Mouse (Mus musculus): ENCODE data around the gene Gm13290. TPM values are rescaled to one million over a fixed set of nuclear protein-coding genes. Genes with fewer than 3 reads are reported as not detected.
A peak's percentile ranks its signal among the peaks of the same experiment; 100 is the strongest.

Gm13290 gene
- total and polyA plus RNA-seq, 3 experiments: not detected

- in situ Hi-C loops (cut with MboI; ENCODE audit: low pct_ligation_motif_present, low pct_unique_long_range_greater_than_20kb, low sequenced_read_pairs) (no loop called here), dilution Hi-C loops (cut with MboI; ENCODE audit: extremely low pct_ligation_motif_present, extremely low pct_unique_long_range_greater_than_20kb, low sequenced_read_pairs) (no loop called here)
- Histone ChIP-seq H3K9ac (ENCODE audit: insufficient read depth, low read depth) (no peak within 1 kb of the TSS), H3K27me3 (replicated peaks) (peaks cover 34% of the 10 kb centered on the region), H3K27ac (ENCODE audit: insufficient read depth, low read depth) (no peak within 1 kb of the TSS), H3K4me3 (replicated peaks in 1 of 3; ENCODE audit: low read depth in 2 of 3, low read length in 2 of 3, poor library complexity in 1 of 3) (no peak within 1 kb of the TSS), H3K4me1 (ENCODE audit: control insufficient read depth in 1 of 2, insufficient read depth in 2 of 2) (no peaks in the 10 kb centered on the region), H3K79me2 (replicated peaks; ENCODE audit: control insufficient read depth, extremely low read depth, insufficient read depth, poor library complexity, severe bottlenecking) (no peaks in the 10 kb centered on the region), H3K36me3 (replicated peaks in 1 of 2; ENCODE audit: control insufficient read depth in 1 of 2, insufficient read depth in 1 of 2, low read length in 1 of 2) (no peaks in the 10 kb centered on the region), H3K9me3 (replicated peaks; ENCODE audit: low read length) (no peaks in the 10 kb centered on the region), H3K4me2 (ENCODE audit: insufficient read depth, low read depth, poor library complexity, severe bottlenecking) (no peak within 1 kb of the TSS)
- TF ChIP-seq SMC3 (IDR thresholded peaks at IDR 0.05; ENCODE audit: low read depth, low read length) (no peak), MEF2A (IDR thresholded peaks at IDR 0.05; ENCODE audit: borderline replicate concordance, low read depth, low read length) (no peak), USF2 (conservative IDR thresholded peaks at IDR 0.05; ENCODE audit: low read depth, low read length) (no peak), MAZ (IDR thresholded peaks at IDR 0.05; ENCODE audit: low read depth, low read length) (no peak), NRF1 (IDR thresholded peaks at IDR 0.05; ENCODE audit: low read depth, low read length) (no peak), MAX (IDR thresholded peaks at IDR 0.05; ENCODE audit: low read length) (no peak), UBTF (IDR thresholded peaks at IDR 0.05; ENCODE audit: low read depth, low read length) (no peak), TCF12 (IDR thresholded peaks at IDR 0.05; ENCODE audit: low read depth, low read length) (no peak), CTCF (conservative IDR thresholded peaks at IDR 0.05 in 1 of 2, IDR thresholded peaks at IDR 0.05 in 1 of 2; ENCODE audit: low read depth in 2 of 2, low read length in 2 of 2) (no peak)
- no peak for DNase-seq (ENCODE audit: extremely low read depth)
Measured at GRCm38 (mm10) chr4:88819659-88820058, 46.0 kb downstream of the Gm13290 start, which contains the start of gene Ifna11. Gene Ifna11, plus strand, starts transcription at chr4:88819959.

- H3K36me3 ChIP-seq (replicated peaks in 1 of 2; ENCODE audit: control insufficient read depth in 1 of 2, insufficient read depth in 1 of 2, low read length in 1 of 2): no peaks in the 10 kb centered on the region
- H3K79me2 ChIP-seq (replicated peaks; ENCODE audit: control insufficient read depth, extremely low read depth, insufficient read depth, poor library complexity, severe bottlenecking): no peaks in the 10 kb centered on the region
- in situ Hi-C loops (cut with MboI; ENCODE audit: low pct_ligation_motif_present, low pct_unique_long_range_greater_than_20kb, low sequenced_read_pairs) (no loop called here), dilution Hi-C loops (cut with MboI; ENCODE audit: extremely low pct_ligation_motif_present, extremely low pct_unique_long_range_greater_than_20kb, low sequenced_read_pairs) (no loop called here)
- H3K27me3 ChIP-seq (replicated peaks): peaks cover 20% of the 10 kb centered on the region
- H3K4me1 ChIP-seq (ENCODE audit: control insufficient read depth in 1 of 2, insufficient read depth in 2 of 2): no peaks in the 10 kb centered on the region
- H3K4me3 ChIP-seq (replicated peaks in 1 of 3; ENCODE audit: low read depth in 2 of 3, low read length in 2 of 3, poor library complexity in 1 of 3): no peak overlapping the region
- H3K27ac ChIP-seq (ENCODE audit: insufficient read depth, low read depth): no peak overlapping the region
- no peaks in the 10 kb centered on the region for H3K9me3 ChIP-seq (replicated peaks; ENCODE audit: low read length)
- DNase-seq (ENCODE audit: extremely low read depth): peak; percentile 27
- no peak for TF ChIP-seq KAT2A (IDR thresholded peaks at IDR 0.05; ENCODE audit: insufficient replicate concordance, low read length)
- TF ChIP-seq CTCF (conservative IDR thresholded peaks at IDR 0.05 in 1 of 2, IDR thresholded peaks at IDR 0.05 in 1 of 2; ENCODE audit: low read depth in 2 of 2, low read length in 2 of 2): peak; percentile 55 to 73
- TF ChIP-seq CHD2 (IDR thresholded peaks at IDR 0.05; ENCODE audit: low read length): no peak
- TF ChIP-seq MAFK (IDR thresholded peaks at IDR 0.05; ENCODE audit: insufficient replicate concordance, low read length): no peak
- TF ChIP-seq RAD21 (IDR thresholded peaks at IDR 0.05; ENCODE audit: low read depth, low read length): peak; percentile 19
- TF ChIP-seq GABPA (IDR thresholded peaks at IDR 0.05; ENCODE audit: insufficient replicate concordance, low read depth, low read length): no peak
- no peak for TF ChIP-seq TBP (conservative IDR thresholded peaks at IDR 0.05; ENCODE audit: low read depth, low read length)
- TF ChIP-seq SMC3 (IDR thresholded peaks at IDR 0.05; ENCODE audit: low read depth, low read length): peak; percentile 46
- H3K9ac ChIP-seq (ENCODE audit: insufficient read depth, low read depth): no peak overlapping the region
- H3K4me2 ChIP-seq (ENCODE audit: insufficient read depth, low read depth, poor library complexity, severe bottlenecking): no peak overlapping the region
Measured at GRCm38 (mm10) chr4:88822995-88823394, 49.4 kb downstream of the Gm13290 start.

Other genes starting within 250 kb of the Gm13290 start
Only the 20 nearest of the 31 such genes appear.
- 10.2 and 11.9 TPM in 2 replicates for gene Gm26566, start 52.0 kb upstream of the Gm13290 start, total RNA-seq (2012; rRNA removed)
- gene Gm26566, start 52.0 kb upstream of the Gm13290 start, total RNA-seq (2014; rRNA removed): not detected in 2 replicates
- gene Gm26566, start 52.0 kb upstream of the Gm13290 start, polyA plus RNA-seq (2012; ENCODE audit: insufficient read length, low read depth): 0.49 TPM in 1 of 2 replicates, not detected in the other
- 40.0 and 42.2 TPM in 2 replicates for gene Klhl9, start 51.4 kb upstream of the Gm13290 start, total RNA-seq (2012; rRNA removed)
- 51.6 and 55.2 TPM in 2 replicates for gene Klhl9, start 51.4 kb upstream of the Gm13290 start, total RNA-seq (2014; rRNA removed)
- gene Klhl9, start 51.4 kb upstream of the Gm13290 start, polyA plus RNA-seq (2012; ENCODE audit: insufficient read length, low read depth): 16.1 and 19.1 TPM in 2 replicates
- gene Gm13271, start 19.0 kb upstream of the Gm13290 start, total RNA-seq (2012; rRNA removed): not detected in 2 replicates
- gene Gm13271, start 19.0 kb upstream of the Gm13290 start, total RNA-seq (2014; rRNA removed): not detected in 2 replicates
- gene Gm13271, start 19.0 kb upstream of the Gm13290 start, polyA plus RNA-seq (2012; ENCODE audit: insufficient read length, low read depth): not detected in 2 replicates
- not detected in 2 replicates for gene Gm13283, start 13.7 kb upstream of the Gm13290 start, total RNA-seq (2012; rRNA removed)
- gene Gm13283, start 13.7 kb upstream of the Gm13290 start, total RNA-seq (2014; rRNA removed): not detected in 2 replicates
- not detected in 2 replicates for gene Gm13283, start 13.7 kb upstream of the Gm13290 start, polyA plus RNA-seq (2012; ENCODE audit: insufficient read length, low read depth)
- not detected in 2 replicates for gene Gm13289, start 3.1 kb downstream of the Gm13290 start, total RNA-seq (2012; rRNA removed)
- gene Gm13289, start 3.1 kb downstream of the Gm13290 start, total RNA-seq (2014; rRNA removed): not detected in 2 replicates
- not detected in 2 replicates for gene Gm13289, start 3.1 kb downstream of the Gm13290 start, polyA plus RNA-seq (2012; ENCODE audit: insufficient read length, low read depth)
- not detected in 2 replicates for gene Gm13272, start 6.0 kb downstream of the Gm13290 start, total RNA-seq (2012; rRNA removed)
- not detected in 2 replicates for gene Gm13272, start 6.0 kb downstream of the Gm13290 start, total RNA-seq (2014; rRNA removed)
- gene Gm13272, start 6.0 kb downstream of the Gm13290 start, polyA plus RNA-seq (2012; ENCODE audit: insufficient read length, low read depth): not detected in 2 replicates
- not detected in 2 replicates for gene Ifnz, start 8.3 kb downstream of the Gm13290 start, total RNA-seq (2012; rRNA removed)
- not detected in 2 replicates for gene Ifnz, start 8.3 kb downstream of the Gm13290 start, total RNA-seq (2014; rRNA removed)
- gene Ifnz, start 8.3 kb downstream of the Gm13290 start, polyA plus RNA-seq (2012; ENCODE audit: insufficient read length, low read depth): not detected in 2 replicates
- gene Gm13276, start 11.9 kb downstream of the Gm13290 start, total RNA-seq (2012; rRNA removed): not detected in 2 replicates
- not detected in 2 replicates for gene Gm13276, start 11.9 kb downstream of the Gm13290 start, total RNA-seq (2014; rRNA removed)
- not detected in 2 replicates for gene Gm13276, start 11.9 kb downstream of the Gm13290 start, polyA plus RNA-seq (2012; ENCODE audit: insufficient read length, low read depth)
- gene Gm13277, start 14.8 kb downstream of the Gm13290 start, total RNA-seq (2012; rRNA removed): not detected in 2 replicates
- gene Gm13277, start 14.8 kb downstream of the Gm13290 start, total RNA-seq (2014; rRNA removed): not detected in 2 replicates
- gene Gm13277, start 14.8 kb downstream of the Gm13290 start, polyA plus RNA-seq (2012; ENCODE audit: insufficient read length, low read depth): not detected in 2 replicates
- not detected in 2 replicates for gene Gm13278, start 17.7 kb downstream of the Gm13290 start, total RNA-seq (2012; rRNA removed)
- not detected in 2 replicates for gene Gm13278, start 17.7 kb downstream of the Gm13290 start, total RNA-seq (2014; rRNA removed)
- gene Gm13278, start 17.7 kb downstream of the Gm13290 start, polyA plus RNA-seq (2012; ENCODE audit: insufficient read length, low read depth): not detected in 2 replicates
- not detected in 2 replicates for gene Gm13275, start 20.7 kb downstream of the Gm13290 start, total RNA-seq (2012; rRNA removed)
- not detected in 2 replicates for gene Gm13275, start 20.7 kb downstream of the Gm13290 start, total RNA-seq (2014; rRNA removed)
- not detected in 2 replicates for gene Gm13275, start 20.7 kb downstream of the Gm13290 start, polyA plus RNA-seq (2012; ENCODE audit: insufficient read length, low read depth)
- gene Gm13279, start 23.6 kb downstream of the Gm13290 start, total RNA-seq (2012; rRNA removed): not detected in 2 replicates
- not detected in 2 replicates for gene Gm13279, start 23.6 kb downstream of the Gm13290 start, total RNA-seq (2014; rRNA removed)
- gene Gm13279, start 23.6 kb downstream of the Gm13290 start, polyA plus RNA-seq (2012; ENCODE audit: insufficient read length, low read depth): not detected in 2 replicates
- gene Gm13285, start 25.8 kb downstream of the Gm13290 start, total RNA-seq (2012; rRNA removed): not detected in 2 replicates
- not detected in 2 replicates for gene Gm13285, start 25.8 kb downstream of the Gm13290 start, total RNA-seq (2014; rRNA removed)
- not detected in 2 replicates for gene Gm13285, start 25.8 kb downstream of the Gm13290 start, polyA plus RNA-seq (2012; ENCODE audit: insufficient read length, low read depth)
- gene Gm13287, start 29.4 kb downstream of the Gm13290 start, total RNA-seq (2012; rRNA removed): not detected in 2 replicates
- not detected in 2 replicates for gene Gm13287, start 29.4 kb downstream of the Gm13290 start, total RNA-seq (2014; rRNA removed)
- not detected in 2 replicates for gene Gm13287, start 29.4 kb downstream of the Gm13290 start, polyA plus RNA-seq (2012; ENCODE audit: insufficient read length, low read depth)
- gene Gm13288, start 31.7 kb downstream of the Gm13290 start, total RNA-seq (2012; rRNA removed): not detected in 2 replicates
- gene Gm13288, start 31.7 kb downstream of the Gm13290 start, total RNA-seq (2014; rRNA removed): not detected in 2 replicates
- gene Gm13288, start 31.7 kb downstream of the Gm13290 start, polyA plus RNA-seq (2012; ENCODE audit: insufficient read length, low read depth): not detected in 2 replicates
- gene Ifna7, start 42.4 kb downstream of the Gm13290 start, total RNA-seq (2012; rRNA removed): not detected in 2 replicates
- gene Ifna7, start 42.4 kb downstream of the Gm13290 start, total RNA-seq (2014; rRNA removed): not detected in 2 replicates
- gene Ifna7, start 42.4 kb downstream of the Gm13290 start, polyA plus RNA-seq (2012; ENCODE audit: insufficient read length, low read depth): not detected in 2 replicates
- not detected in 2 replicates for gene Ifna11, start 46.1 kb downstream of the Gm13290 start, total RNA-seq (2012; rRNA removed)
- not detected in 2 replicates for gene Ifna11, start 46.1 kb downstream of the Gm13290 start, total RNA-seq (2014; rRNA removed)
- not detected in 2 replicates for gene Ifna11, start 46.1 kb downstream of the Gm13290 start, polyA plus RNA-seq (2012; ENCODE audit: insufficient read length, low read depth)
- gene Ifna6, start 53.6 kb downstream of the Gm13290 start, total RNA-seq (2012; rRNA removed): not detected in 2 replicates
- not detected in 2 replicates for gene Ifna6, start 53.6 kb downstream of the Gm13290 start, total RNA-seq (2014; rRNA removed)
- not detected in 2 replicates for gene Ifna6, start 53.6 kb downstream of the Gm13290 start, polyA plus RNA-seq (2012; ENCODE audit: insufficient read length, low read depth)
- not detected in 2 replicates for gene Ifna5, start 61.7 kb downstream of the Gm13290 start, total RNA-seq (2012; rRNA removed)
- gene Ifna5, start 61.7 kb downstream of the Gm13290 start, total RNA-seq (2014; rRNA removed): not detected in 2 replicates
- not detected in 2 replicates for gene Ifna5, start 61.7 kb downstream of the Gm13290 start, polyA plus RNA-seq (2012; ENCODE audit: insufficient read length, low read depth)
- gene Ifna4, start 68.0 kb downstream of the Gm13290 start, total RNA-seq (2012; rRNA removed): not detected in 2 replicates
- not detected in 2 replicates for gene Ifna4, start 68.0 kb downstream of the Gm13290 start, total RNA-seq (2014; rRNA removed)
- gene Ifna4, start 68.0 kb downstream of the Gm13290 start, polyA plus RNA-seq (2012; ENCODE audit: insufficient read length, low read depth): not detected in 2 replicates

Measured in CH12.LX (cell line).